Mouse (Mus musculus) CH12.LX (cell line): ENCODE data around the gene Kcnma1. TPM values are rescaled to one million over a fixed set of nuclear protein-coding genes. Genes with fewer than 3 reads are reported as not detected.

Source experiments
- DNase-seq: peaks from one replicate; pipeline ENCODE4 v3.0.0-alpha.2; 2013; ENCODE audit errors: extremely low read depth
- H3K27ac ChIP-seq: 2 replicates; pipeline ENCODE4 v1.5.1; 2012; ENCODE audit warnings: low read depth, mild to moderate bottlenecking, control low read depth, moderate library complexity; ENCODE audit not compliant: insufficient read depth
- H3K27me3 ChIP-seq: replicated peaks from 2 replicates; pipeline ENCODE3; 2012; ENCODE audit warnings: inconsistent platforms
- H3K36me3 ChIP-seq, 2 experiments: replicated peaks in 1 of 2; 2 replicates each; pipeline versions ENCODE3 to v1.6.1; 2012; ENCODE audit warnings: inconsistent platforms in 1 of 2, low read length in 1 of 2, mild to moderate bottlenecking in 1 of 2, mixed read lengths in 1 of 2, moderate library complexity in 1 of 2; ENCODE audit not compliant: control insufficient read depth in 1 of 2, insufficient read depth in 1 of 2
- H3K4me1 ChIP-seq, 2 experiments: 2 replicates each; pipeline ENCODE4 v1.6.1; 2012; ENCODE audit warnings: inconsistent platforms in 1 of 2, moderate library complexity in 1 of 2; ENCODE audit not compliant: insufficient read depth in 2 of 2, control insufficient read depth in 1 of 2
- H3K4me2 ChIP-seq: 2 replicates; pipeline ENCODE4 v1.6.1; 2012; ENCODE audit warnings: low read depth, mild to moderate bottlenecking, control low read depth; ENCODE audit not compliant: poor library complexity, insufficient read depth, severe bottlenecking
- H3K4me3 ChIP-seq, 3 experiments: fragments of 150-350 bp in 1 of 3; sonication (generic) in 1 of 3; replicated peaks in 1 of 3; 2 replicates each; pipeline versions ENCODE3 to v1.5.1; 2011 to 2012; ENCODE audit warnings: low read depth in 2 of 3, low read length in 2 of 3, mild to moderate bottlenecking in 2 of 3, moderate library complexity in 2 of 3, control low read depth in 1 of 3, improper control_type of control experiment in 1 of 3, inconsistent platforms in 1 of 3, mixed read lengths in 1 of 3; ENCODE audit not compliant: poor library complexity in 1 of 3
- H3K79me2 ChIP-seq: replicated peaks from 2 replicates; pipeline ENCODE4 v1.6.1; 2012; ENCODE audit warnings: mild to moderate bottlenecking, moderate library complexity; ENCODE audit not compliant: control insufficient read depth, poor library complexity, insufficient read depth, severe bottlenecking; ENCODE audit errors: extremely low read depth
- H3K9ac ChIP-seq: 2 replicates; pipeline ENCODE4 v1.6.1; 2012; ENCODE audit warnings: low read depth, mild to moderate bottlenecking, control low read depth, moderate library complexity; ENCODE audit not compliant: insufficient read depth
- H3K9me3 ChIP-seq: replicated peaks from 2 replicates; pipeline ENCODE3; 2012; ENCODE audit warnings: low read length, inconsistent platforms, mixed read lengths
- CHD2 ChIP-seq: IDR thresholded peaks from 2 replicates; pipeline ENCODE4 v1.6.1; 2011; ENCODE audit warnings: low read length, improper control_type of control experiment
- CTCF ChIP-seq, 2 experiments: IDR thresholded peaks in 1 of 2; conservative IDR thresholded peaks in 1 of 2; 2 replicates each; pipeline ENCODE4 v1.5.1; 2011 to 2012; ENCODE audit warnings: low read depth in 2 of 2, low read length in 2 of 2, improper control_type of control experiment in 1 of 2, inconsistent platforms in 1 of 2, mild to moderate bottlenecking in 1 of 2, moderate library complexity in 1 of 2
- EP300 ChIP-seq: IDR thresholded peaks from 2 replicates; pipeline ENCODE4 v1.6.1; 2011; ENCODE audit warnings: low read length, improper control_type of control experiment
- ETS1 ChIP-seq: conservative IDR thresholded peaks from 2 replicates; pipeline ENCODE4 v1.6.1; 2012; ENCODE audit warnings: low read depth, mild to moderate bottlenecking, inconsistent platforms, low read length, improper control_type of control experiment, moderate library complexity
- HCFC1 ChIP-seq: IDR thresholded peaks from 2 replicates; pipeline ENCODE4 v1.6.1; 2012; ENCODE audit warnings: low read depth, mild to moderate bottlenecking, inconsistent platforms, low read length, improper control_type of control experiment
- JUND ChIP-seq: conservative IDR thresholded peaks from 2 replicates; pipeline ENCODE4 v1.6.1; 2011; ENCODE audit warnings: low read depth, low read length, improper control_type of control experiment
- KAT2A ChIP-seq: IDR thresholded peaks from 2 replicates; pipeline ENCODE4 v1.6.1; 2012; ENCODE audit warnings: low read length, improper control_type of control experiment, inconsistent platforms; ENCODE audit not compliant: insufficient replicate concordance
- MAFK ChIP-seq: IDR thresholded peaks from 2 replicates; pipeline ENCODE4 v1.6.1; 2011; ENCODE audit warnings: low read length, improper control_type of control experiment; ENCODE audit not compliant: insufficient replicate concordance
- MAX ChIP-seq: IDR thresholded peaks from 2 replicates; pipeline ENCODE4 v1.6.1; 2011; ENCODE audit warnings: low read length, improper control_type of control experiment
- MAZ ChIP-seq: IDR thresholded peaks from 2 replicates; pipeline ENCODE4 v1.6.1; 2012; ENCODE audit warnings: low read depth, mild to moderate bottlenecking, inconsistent platforms, low read length, improper control_type of control experiment, moderate library complexity
- MXI1 ChIP-seq: IDR thresholded peaks from 2 replicates; pipeline ENCODE4 v1.6.1; 2011; ENCODE audit warnings: mild to moderate bottlenecking, low read depth, low read length, improper control_type of control experiment
- MYC ChIP-seq: IDR thresholded peaks from 2 replicates; pipeline ENCODE4 v1.6.1; 2011; ENCODE audit warnings: low read depth, mild to moderate bottlenecking, improper control_type of control experiment, low read length
- NELFE ChIP-seq: IDR thresholded peaks from 2 replicates; pipeline ENCODE4 v1.6.1; 2011; ENCODE audit warnings: low read depth, low read length, improper control_type of control experiment
- PAX5 ChIP-seq: IDR thresholded peaks from 2 replicates; pipeline ENCODE4 v1.6.1; 2012; ENCODE audit warnings: low read length, inconsistent platforms, mixed read lengths
- POLR2AphosphoS2 ChIP-seq: IDR thresholded peaks from 2 replicates; pipeline ENCODE4 v1.6.1; 2011; ENCODE audit warnings: low read depth, low read length, improper control_type of control experiment
- RAD21 ChIP-seq: IDR thresholded peaks from 2 replicates; pipeline ENCODE4 v1.6.1; 2011; ENCODE audit warnings: low read depth, mild to moderate bottlenecking, low read length, improper control_type of control experiment, moderate library complexity
- SIN3A ChIP-seq: IDR thresholded peaks from 2 replicates; pipeline ENCODE4 v1.6.1; 2012; ENCODE audit warnings: low read length, improper control_type of control experiment, inconsistent platforms
- SMC3 ChIP-seq: IDR thresholded peaks from 2 replicates; pipeline ENCODE4 v1.6.1; 2011; ENCODE audit warnings: low read depth, low read length, improper control_type of control experiment
- TBP ChIP-seq: conservative IDR thresholded peaks from 2 replicates; pipeline ENCODE4 v1.6.1; 2011; ENCODE audit warnings: low read depth, low read length, improper control_type of control experiment
- UBTF ChIP-seq: IDR thresholded peaks from 2 replicates; pipeline ENCODE4 v1.6.1; 2012; ENCODE audit warnings: low read depth, mild to moderate bottlenecking, inconsistent platforms, low read length, improper control_type of control experiment, moderate library complexity
- USF1 ChIP-seq: IDR thresholded peaks from 2 replicates; pipeline ENCODE4 v1.6.1; 2014; ENCODE audit warnings: low read depth, mild to moderate bottlenecking, inconsistent platforms, low read length, improper control_type of control experiment
- ZKSCAN1 ChIP-seq: IDR thresholded peaks from 2 replicates; pipeline ENCODE4 v1.6.1; 2012; ENCODE audit warnings: low read depth, inconsistent platforms, low read length, improper control_type of control experiment, borderline replicate concordance
- dilution Hi-C: fragments of 300-500 bp; cut with MboI; formaldehyde crosslinking; loops from 2 replicates; pipeline ENCODE4 v1.14.3; 2020; ENCODE audit warnings: low sequenced_read_pairs; ENCODE audit not compliant: extremely low pct_unique_long_range_greater_than_20kb, extremely low pct_ligation_motif_present
- in situ Hi-C: fragments of 300-500 bp; cut with MboI; formaldehyde crosslinking; loops from 3 replicates; pipeline ENCODE4 v1.14.3; 2019; ENCODE audit warnings: low sequenced_read_pairs, low pct_ligation_motif_present, low pct_unique_long_range_greater_than_20kb, mixed read lengths
- polyA plus RNA-seq: library from polyadenylated mRNA; unstranded; fragments of >175 nt; gene quantifications from 2 replicates; pipeline ENCODE4 v1.2.1, GENCODE M21; 2012; ENCODE audit warnings: low read depth; ENCODE audit not compliant: insufficient read length
- total RNA-seq, 2 experiments: library from RNA; depleted of rRNA; stranded (reverse); fragments of 300-350 nt in 1 of 2; fragments of >200 nt in 1 of 2; gene quantifications; 2 replicates each; pipeline ENCODE4 v1.2.3; 2012 to 2014

Gene Kcnma1
- total and polyA plus RNA-seq, 3 experiments: 0.10 to 0.17 (median 0.12) TPM

- Histone ChIP-seq H3K9ac (no peak overlapping the region), H3K4me1 (no peaks in the 10 kb centered on the region), H3K4me2 (no peak overlapping the region), H3K27ac (no peak overlapping the region), H3K4me3 (no peak overlapping the region), H3K9me3 (no peaks in the 10 kb centered on the region), H3K79me2 (no peaks in the 10 kb centered on the region), H3K36me3 (no peaks in the 10 kb centered on the region), H3K27me3 (no peaks in the 10 kb centered on the region)
- in situ Hi-C loops (no loop called here), dilution Hi-C loops (no loop called here)
- DNase-seq: no peak
- no peak for TF ChIP-seq NELFE
- TF ChIP-seq PAX5: no peak
- TF ChIP-seq ZKSCAN1: no peak
- no peak for TF ChIP-seq MAX
- no peak for TF ChIP-seq MAFK
- no peak for TF ChIP-seq TBP
- TF ChIP-seq MYC: no peak
- no peak for TF ChIP-seq ETS1
- no peak for TF ChIP-seq UBTF
- no peak for TF ChIP-seq USF1
- no peak for TF ChIP-seq JUND
- no peak for TF ChIP-seq KAT2A
- TF ChIP-seq MXI1: no peak
- TF ChIP-seq RAD21: no peak
Observed at GRCm38 (mm10) chr14:23422481-23423040, 591.7 kb downstream of the Kcnma1 start.

- no peaks in the 10 kb centered on the region for H3K79me2 ChIP-seq
- no peaks in the 10 kb centered on the region for H3K27me3 ChIP-seq
- DNase-seq: no peak
- in situ Hi-C loops (no loop called here), dilution Hi-C loops (no loop called here)
- no peak for TF ChIP-seq EP300
- TF ChIP-seq MYC: no peak
- TF ChIP-seq MAZ: no peak
- no peak for TF ChIP-seq CTCF (conservative IDR thresholded peaks at IDR 0.05 in 1 of 2, IDR thresholded peaks at IDR 0.05 in 1 of 2; ENCODE audit: low read depth in 2 of 2, low read length in 2 of 2)
- no peak for TF ChIP-seq JUND
- no peak for TF ChIP-seq KAT2A
- TF ChIP-seq ETS1: no peak
- TF ChIP-seq SIN3A: no peak
- TF ChIP-seq USF1: no peak
- no peak for TF ChIP-seq POLR2AphosphoS2
- no peak for TF ChIP-seq SMC3
- no peak for TF ChIP-seq CHD2
- no peak for TF ChIP-seq HCFC1
- H3K4me1 ChIP-seq: no peaks in the 10 kb centered on the region
- no peak overlapping the region for H3K4me3 ChIP-seq
- H3K9ac ChIP-seq: no peak overlapping the region
- no peak overlapping the region for H3K27ac ChIP-seq
- no peaks in the 10 kb centered on the region for H3K36me3 ChIP-seq
- H3K9me3 ChIP-seq: no peaks in the 10 kb centered on the region
- H3K4me2 ChIP-seq: no peak overlapping the region
Observed at GRCm38 (mm10) chr14:23418955-23419354, 595.3 kb downstream of the Kcnma1 start.
